Mouse (Mus musculus): Measurements from ENCODE around the gene Smox. TPM values are rescaled to one million over a fixed set of nuclear protein-coding genes. Genes with fewer than 3 reads are reported as not detected.
A peak's percentile ranks its signal among the peaks of the same experiment; 100 is the strongest.

Smox gene
- polyA plus RNA-seq (2012; rRNA removed) = 19.2 and 22.2 TPM in 2 replicates

- Histone ChIP-seq H3K4me1 (ENCODE audit: control insufficient read depth, insufficient read depth, low read length) (peaks cover 8% of the 10 kb centered on the region), H3K36me3 (ENCODE audit: control insufficient read depth, insufficient read depth, low read length) (no peaks in the 10 kb centered on the region), H3K4me3 (ENCODE audit: control insufficient read depth, low read depth, low read length) (peak within 1 kb of the TSS; percentile 88), H3K27me3 (ENCODE audit: control insufficient read depth, insufficient read depth, low read length) (0 out of 2 replicates have a peak, but pooled peaks cover 3% of the 10 kb centered on the region), H3K27ac (ENCODE audit: control insufficient read depth, insufficient read depth, low read depth, low read length) (peak within 1 kb of the TSS; percentile 82)
- no peak for TF ChIP-seq CTCF (IDR thresholded peaks at IDR 0.05; ENCODE audit: control insufficient read depth, insufficient read depth, insufficient replicate concordance, low read depth, low read length)
Observed at GRCm38 (mm10) chr2:131491196-131491595, at the start of gene Smox. Gene Smox, plus strand, starts transcription at chr2:131491496.

- no peak for TF ChIP-seq CTCF (IDR thresholded peaks at IDR 0.05; ENCODE audit: control insufficient read depth, insufficient read depth, insufficient replicate concordance, low read depth, low read length)
- no peak for TF ChIP-seq POLR2A (IDR thresholded peaks at IDR 0.05; ENCODE audit: control insufficient read depth, low read depth, low read length)
- no peaks in the 10 kb centered on the region for H3K4me1 ChIP-seq (ENCODE audit: control insufficient read depth, insufficient read depth, low read length)
- H3K27me3 ChIP-seq (ENCODE audit: control insufficient read depth, insufficient read depth, low read length) = no peaks in the 10 kb centered on the region
Observed at GRCm38 (mm10) chr2:131443084-131443890, 48.0 kb upstream of the Smox start.

GRCm38 (mm10) chr2:131443891-131444190 is 47.5 kb upstream of the Smox start:
- Histone ChIP-seq H3K4me3 (ENCODE audit: control insufficient read depth, low read depth, low read length) (no peak overlapping the region), H3K27me3 (ENCODE audit: control insufficient read depth, insufficient read depth, low read length) (no peaks in the 10 kb centered on the region), H3K4me1 (ENCODE audit: control insufficient read depth, insufficient read depth, low read length) (no peaks in the 10 kb centered on the region), H3K27ac (ENCODE audit: control insufficient read depth, insufficient read depth, low read depth, low read length) (no peak overlapping the region), H3K36me3 (ENCODE audit: control insufficient read depth, insufficient read depth, low read length) (no peaks in the 10 kb centered on the region)
- no peak for TF ChIP-seq CTCF (IDR thresholded peaks at IDR 0.05; ENCODE audit: control insufficient read depth, insufficient read depth, insufficient replicate concordance, low read depth, low read length)
- TF ChIP-seq POLR2A (IDR thresholded peaks at IDR 0.05; ENCODE audit: control insufficient read depth, low read depth, low read length) = no peak

More at GRCm38 (mm10) chr2:131443084-131443890, 48.0 kb upstream of the Smox start:
- Histone ChIP-seq H3K4me3 (ENCODE audit: control insufficient read depth, low read depth, low read length) (no peak overlapping the region), H3K27ac (ENCODE audit: control insufficient read depth, insufficient read depth, low read depth, low read length) (no peak overlapping the region), H3K36me3 (ENCODE audit: control insufficient read depth, insufficient read depth, low read length) (no peaks in the 10 kb centered on the region)

GRCm38 (mm10) chr2:131446416-131446982 is 44.8 kb upstream of the Smox start:
- H3K4me3 ChIP-seq (ENCODE audit: control insufficient read depth, low read depth, low read length) = no peak overlapping the region
- no peaks in the 10 kb centered on the region for H3K4me1 ChIP-seq (ENCODE audit: control insufficient read depth, insufficient read depth, low read length)
- TF ChIP-seq CTCF (IDR thresholded peaks at IDR 0.05; ENCODE audit: control insufficient read depth, insufficient read depth, insufficient replicate concordance, low read depth, low read length) (no peak), POLR2A (IDR thresholded peaks at IDR 0.05; ENCODE audit: control insufficient read depth, low read depth, low read length) (no peak)
- no peaks in the 10 kb centered on the region for H3K36me3 ChIP-seq (ENCODE audit: control insufficient read depth, insufficient read depth, low read length)
- no peak overlapping the region for H3K27ac ChIP-seq (ENCODE audit: control insufficient read depth, insufficient read depth, low read depth, low read length)
- no peaks in the 10 kb centered on the region for H3K27me3 ChIP-seq (ENCODE audit: control insufficient read depth, insufficient read depth, low read length)

- no peak overlapping the region for H3K4me3 ChIP-seq (ENCODE audit: control insufficient read depth, low read depth, low read length)
- H3K27ac ChIP-seq (ENCODE audit: control insufficient read depth, insufficient read depth, low read depth, low read length) = no peak overlapping the region
- H3K27me3 ChIP-seq (ENCODE audit: control insufficient read depth, insufficient read depth, low read length) = no peaks in the 10 kb centered on the region
- no peaks in the 10 kb centered on the region for H3K36me3 ChIP-seq (ENCODE audit: control insufficient read depth, insufficient read depth, low read length)
- H3K4me1 ChIP-seq (ENCODE audit: control insufficient read depth, insufficient read depth, low read length) = no peaks in the 10 kb centered on the region
- TF ChIP-seq POLR2A (IDR thresholded peaks at IDR 0.05; ENCODE audit: control insufficient read depth, low read depth, low read length) = no peak
- TF ChIP-seq CTCF (IDR thresholded peaks at IDR 0.05; ENCODE audit: control insufficient read depth, insufficient read depth, insufficient replicate concordance, low read depth, low read length) = no peak
Observed at GRCm38 (mm10) chr2:131447566-131448330, 43.5 kb upstream of the Smox start.

- Histone ChIP-seq H3K36me3 (ENCODE audit: control insufficient read depth, insufficient read depth, low read length) (no peaks in the 10 kb centered on the region), H3K4me3 (ENCODE audit: control insufficient read depth, low read depth, low read length) (no peak overlapping the region), H3K27me3 (ENCODE audit: control insufficient read depth, insufficient read depth, low read length) (no peaks in the 10 kb centered on the region), H3K4me1 (ENCODE audit: control insufficient read depth, insufficient read depth, low read length) (no peaks in the 10 kb centered on the region), H3K27ac (ENCODE audit: control insufficient read depth, insufficient read depth, low read depth, low read length) (no peak overlapping the region)
- no peak for TF ChIP-seq CTCF (IDR thresholded peaks at IDR 0.05; ENCODE audit: control insufficient read depth, insufficient read depth, insufficient replicate concordance, low read depth, low read length)
- TF ChIP-seq POLR2A (IDR thresholded peaks at IDR 0.05; ENCODE audit: control insufficient read depth, low read depth, low read length) = no peak
Observed at GRCm38 (mm10) chr2:131448353-131448752, 42.9 kb upstream of the Smox start.

GRCm38 (mm10) chr2:131449720-131450119 is 41.6 kb upstream of the Smox start:
- Histone ChIP-seq H3K4me3 (ENCODE audit: control insufficient read depth, low read depth, low read length) (no peak overlapping the region), H3K27me3 (ENCODE audit: control insufficient read depth, insufficient read depth, low read length) (no peaks in the 10 kb centered on the region), H3K27ac (ENCODE audit: control insufficient read depth, insufficient read depth, low read depth, low read length) (no peak overlapping the region), H3K4me1 (ENCODE audit: control insufficient read depth, insufficient read depth, low read length) (no peaks in the 10 kb centered on the region), H3K36me3 (ENCODE audit: control insufficient read depth, insufficient read depth, low read length) (no peaks in the 10 kb centered on the region)
- TF ChIP-seq POLR2A (IDR thresholded peaks at IDR 0.05; ENCODE audit: control insufficient read depth, low read depth, low read length) (no peak), CTCF (IDR thresholded peaks at IDR 0.05; ENCODE audit: control insufficient read depth, insufficient read depth, insufficient replicate concordance, low read depth, low read length) (no peak)
